Mouse (Mus musculus) liver, postnatal 0 days (tissue): Measurements from ENCODE around the gene Nasp.

ENCODE experiments used
- CTCF ChIP-seq: sonication (generic); IDR thresholded peaks from 2 replicates; pipeline ENCODE4 v1.5.1; 2016; ENCODE audit warnings: antibody characterized with exemption, low read depth
- EP300 ChIP-seq: IDR thresholded peaks from 2 replicates; pipeline ENCODE4 v1.6.1; 2016; ENCODE audit warnings: antibody characterized with exemption, low read depth, mild to moderate bottlenecking

DNA sequence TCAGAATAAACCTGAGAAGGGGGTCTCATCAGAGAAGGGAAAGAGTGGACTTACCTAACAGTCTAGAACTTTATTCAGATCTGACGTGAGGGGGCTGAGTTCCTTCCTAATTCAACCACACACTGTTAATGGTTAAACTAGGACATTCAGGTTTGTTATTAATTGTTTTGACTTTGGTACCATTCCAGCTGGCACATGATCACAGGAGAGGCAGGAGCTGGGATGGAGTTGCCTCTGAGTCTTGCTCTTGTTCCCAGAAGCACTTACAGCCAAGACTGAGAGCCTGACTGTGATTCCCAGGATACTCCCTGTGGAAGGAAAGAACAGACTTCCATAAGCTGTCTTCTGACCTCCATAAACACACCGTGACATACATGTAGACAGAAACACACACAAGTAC is 31.7 kb upstream of the Nasp start:
- TF ChIP-seq EP300 (no peak), CTCF (no peak)
